Mouse (Mus musculus) limb, embryonic 15.5 days (tissue): ENCODE results near the gene Rilp. TPM values are rescaled to one million over a fixed set of nuclear protein-coding genes. Genes with fewer than 3 reads are reported as not detected.

Experiments used
- ATAC-seq: fragments of 200-750 bp; cut with Nextera tagmentation; 2 replicates; pipeline ENCODE4 v1.8.0; 2017; ENCODE audit warnings: low read depth, moderate TSS enrichment; ENCODE audit not compliant: insufficient number of reproducible peaks, low FRiP score, low TSS enrichment
- H3K27ac ChIP-seq: fragments of 300-500 bp; sonication (generic); 2 replicates; pipeline ENCODE4 v1.5.1; 2015; ENCODE audit warnings: moderate library complexity, mild to moderate bottlenecking, inconsistent platforms
- H3K27me3 ChIP-seq: fragments of 300-500 bp; sonication (generic); 2 replicates; pipeline ENCODE4 v1.6.1; 2015; ENCODE audit warnings: inconsistent platforms
- H3K36me3 ChIP-seq: fragments of 300-500 bp; sonication (generic); 2 replicates; pipeline ENCODE4 v1.6.1; 2015; ENCODE audit warnings: inconsistent platforms
- H3K4me1 ChIP-seq: fragments of 300-500 bp; sonication (generic); 2 replicates; pipeline ENCODE4 v1.6.1; 2015; ENCODE audit warnings: inconsistent platforms
- H3K4me2 ChIP-seq: fragments of 300-500 bp; sonication (generic); 2 replicates; pipeline ENCODE4 v1.6.1; 2015; ENCODE audit warnings: mild to moderate bottlenecking, inconsistent platforms
- H3K4me3 ChIP-seq: fragments of 300-500 bp; sonication (generic); 2 replicates; pipeline ENCODE4 v1.5.1; 2015; ENCODE audit warnings: mild to moderate bottlenecking, inconsistent platforms
- H3K9ac ChIP-seq: fragments of 300-500 bp; sonication (generic); 2 replicates; pipeline ENCODE4 v1.6.1; 2015; ENCODE audit warnings: inconsistent platforms
- H3K9me3 ChIP-seq: fragments of 300-500 bp; sonication (generic); 2 replicates; pipeline ENCODE4 v1.6.1; 2016; ENCODE audit warnings: inconsistent platforms
- WGBS: fragments of 180-500 bp; shearing (Covaris S2); methylation state at CpG from one replicate; pipeline ENCODE4 v1.1.7; 2015; 5-methylcytosine and 5-hydroxymethylcytosine counted together
- polyA plus RNA-seq: library from polyadenylated mRNA; unstranded; fragments of >200 nt; fragmentation: Nextera tagmentation; extraction: Ambion mirVana; gene quantifications from 2 replicates; pipeline ENCODE4 v1.2.1, GENCODE M21; 2015

Gene Rilp
- polyA plus RNA-seq, 1 experiment from 2014 or later: 0.45 TPM

GRCm38 (mm10) chr11:75529771-75530170, 19.9 kb downstream of the Rilp start:
- Histone ChIP-seq H3K4me2 (no peak overlapping the region), H3K9me3 (no peaks in the 10 kb centered on the region), H3K36me3 (no peaks in the 10 kb centered on the region), H3K4me1 (peaks cover 15% of the 10 kb centered on the region), H3K9ac (no peak overlapping the region), H3K27ac (no peak overlapping the region), H3K27me3 (no peaks in the 10 kb centered on the region), H3K4me3 (no peak overlapping the region)
- no peak for ATAC-seq
- WGBS: 60% methylated on average over 4 of the region's 4 CpGs

GRCm38 (mm10) chr11:75530325-75530724, 20.4 kb downstream of the Rilp start:
- under 1% methylated on average over 10 of the region's 10 CpGs for WGBS
- Histone ChIP-seq H3K9me3 (no peaks in the 10 kb centered on the region), H3K9ac (peak overlapping the region; percentile 37), H3K4me2 (peak overlapping the region; percentile 98), H3K4me3 (peak overlapping the region; percentile 62), H3K27ac (no peak overlapping the region), H3K36me3 (no peaks in the 10 kb centered on the region), H3K27me3 (no peaks in the 10 kb centered on the region), H3K4me1 (peaks cover 15% of the 10 kb centered on the region)
- ATAC-seq: no peak

DNA sequence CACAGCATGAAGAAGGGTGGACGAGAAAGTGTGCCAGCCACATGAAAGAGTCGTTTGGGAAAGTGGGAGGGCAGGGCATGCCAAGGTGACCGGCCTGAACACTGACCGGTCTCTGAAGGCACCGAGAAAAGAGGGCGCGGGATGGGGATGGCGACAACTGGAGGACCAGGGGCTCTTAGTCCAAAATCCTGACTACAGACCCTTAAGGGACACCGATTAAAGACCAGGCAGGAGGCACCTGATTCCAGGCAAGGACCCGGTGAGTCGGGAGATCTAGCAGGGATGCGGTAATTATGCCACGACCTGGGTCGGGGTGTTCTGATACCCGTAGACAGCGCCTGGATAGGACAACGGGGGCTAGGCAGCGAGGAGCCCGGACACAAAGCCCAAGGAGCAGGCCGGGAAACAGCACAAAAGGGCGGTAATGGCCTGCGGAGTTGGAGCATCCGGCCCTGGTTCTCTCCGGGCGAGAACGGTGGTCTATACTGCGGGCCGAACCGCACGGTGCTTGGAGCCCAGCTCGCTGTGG, 21.0 kb downstream of the Rilp start:
- WGBS: under 1% methylated on average over 31 of the region's 31 CpGs
- no peak; the same call in 1 of the 2 replicates for ATAC-seq
- H3K27ac ChIP-seq: peak overlapping the region; percentile 62; the same call in 1 of the 2 replicates

GRCm38 (mm10) chr11:75531469-75532242, 21.8 kb downstream of the Rilp start, which contains the start of gene Slc43a2:
Gene Slc43a2 (plus strand): TSS chr11:75531694.
- peak within 1 kb of the TSS; percentile 62 for H3K4me3 ChIP-seq
- no peaks in the 10 kb centered on the region for H3K36me3 ChIP-seq
- peaks cover 15% of the 10 kb centered on the region for H3K4me1 ChIP-seq
- H3K4me2 ChIP-seq: peak within 1 kb of the TSS; percentile 98
- H3K27me3 ChIP-seq: no peaks in the 10 kb centered on the region
- H3K9ac ChIP-seq: peak within 1 kb of the TSS; percentile 37
- peak; percentile 91 for ATAC-seq
- no peaks in the 10 kb centered on the region for H3K9me3 ChIP-seq
- WGBS: under 1% methylated on average over 62 of the region's 62 CpGs
- peak within 1 kb of the TSS; percentile 84 for H3K27ac ChIP-seq

More for the DNA sequence above, 21.0 kb downstream of the Rilp start:
- peak overlapping the region; percentile 98 for H3K4me2 ChIP-seq
- no peaks in the 10 kb centered on the region for H3K27me3 ChIP-seq
- no peaks in the 10 kb centered on the region for H3K9me3 ChIP-seq
- H3K36me3 ChIP-seq: no peaks in the 10 kb centered on the region
- peak overlapping the region; percentile 62 for H3K4me3 ChIP-seq
- peak overlapping the region; percentile 37 for H3K9ac ChIP-seq
- peaks cover 15% of the 10 kb centered on the region for H3K4me1 ChIP-seq

DNA sequence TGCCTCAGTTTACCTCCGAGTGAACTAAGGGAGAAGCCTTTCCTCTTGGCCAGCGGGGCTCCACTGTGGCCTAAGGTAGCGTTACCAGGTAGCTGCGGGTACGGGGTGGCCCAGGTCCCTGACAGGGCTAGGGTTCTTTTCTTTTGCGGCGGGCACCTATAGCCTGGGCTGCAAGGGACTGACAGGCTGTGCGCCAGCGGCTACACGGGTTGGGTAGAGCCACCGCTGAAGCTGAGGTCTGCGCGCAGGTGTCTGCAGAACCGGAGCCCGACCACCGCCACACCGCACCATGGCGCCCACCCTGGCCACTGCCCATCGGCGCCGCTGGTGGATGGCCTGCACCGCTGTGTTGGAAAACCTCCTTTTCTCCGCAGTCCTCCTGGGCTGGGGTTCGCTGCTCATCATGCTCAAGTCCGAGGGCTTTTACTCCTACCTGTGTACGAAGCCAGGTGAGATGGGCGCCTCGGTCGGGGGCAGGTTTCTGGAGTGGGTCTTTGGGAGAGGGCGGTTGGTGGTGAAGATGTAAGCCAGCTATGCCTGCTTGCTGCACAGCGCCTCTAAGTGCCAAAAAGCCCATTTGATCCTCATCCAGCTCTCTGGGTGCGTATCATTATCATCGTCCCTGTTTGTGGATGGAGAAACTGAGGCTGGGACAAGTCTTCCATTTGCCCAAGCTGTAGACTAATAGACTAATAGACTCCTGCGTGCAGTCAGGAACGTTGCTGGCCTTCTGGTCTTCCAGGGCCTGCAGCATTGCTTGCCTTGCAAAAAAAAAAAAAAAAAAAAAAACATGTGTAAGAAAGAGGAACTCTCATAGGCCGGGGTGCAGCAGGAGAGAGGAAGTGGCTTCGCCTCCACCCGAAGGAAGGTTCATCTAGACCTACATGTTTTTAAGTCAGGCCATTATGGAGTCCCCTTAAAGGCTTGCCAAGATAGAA, 22.7 kb downstream of the Rilp start:
- H3K36me3 ChIP-seq: no peaks in the 10 kb centered on the region
- 13% methylated on average over 38 of the region's 38 CpGs for WGBS
- H3K9ac ChIP-seq: peak overlapping the region; percentile 37; the same call in 1 of the 2 replicates
- H3K4me3 ChIP-seq: peak overlapping the region; percentile 62
- peaks cover 15% of the 10 kb centered on the region for H3K4me1 ChIP-seq
- H3K4me2 ChIP-seq: peak overlapping the region; percentile 98
- peak overlapping the region; percentile 17; the same call in 1 of the 2 replicates for H3K27ac ChIP-seq
- H3K27me3 ChIP-seq: no peaks in the 10 kb centered on the region
- ATAC-seq: no peak
- H3K9me3 ChIP-seq: no peaks in the 10 kb centered on the region

GRCm38 (mm10) chr11:75533314-75534015, 23.6 kb downstream of the Rilp start:
- Histone ChIP-seq H3K27me3 (no peaks in the 10 kb centered on the region), H3K27ac (no peak overlapping the region), H3K4me3 (no peak overlapping the region), H3K4me1 (peaks cover 24% of the 10 kb centered on the region), H3K4me2 (no peak overlapping the region), H3K9me3 (no peaks in the 10 kb centered on the region), H3K9ac (no peak overlapping the region), H3K36me3 (no peaks in the 10 kb centered on the region)
- WGBS: 74% methylated on average over 6 of the region's 6 CpGs
- ATAC-seq: no peak

- H3K36me3 ChIP-seq: no peaks in the 10 kb centered on the region
- H3K9me3 ChIP-seq: no peaks in the 10 kb centered on the region
- no peak overlapping the region for H3K4me3 ChIP-seq
- no peak for ATAC-seq
- H3K4me1 ChIP-seq: peaks cover 28% of the 10 kb centered on the region
- H3K9ac ChIP-seq: no peak overlapping the region
- no peak overlapping the region for H3K4me2 ChIP-seq
- no peaks in the 10 kb centered on the region for H3K27me3 ChIP-seq
- H3K27ac ChIP-seq: no peak overlapping the region
- WGBS: 69% methylated on average over 4 of the region's 4 CpGs
Measured at GRCm38 (mm10) chr11:75534286-75535033, 24.6 kb downstream of the Rilp start.

DNA sequence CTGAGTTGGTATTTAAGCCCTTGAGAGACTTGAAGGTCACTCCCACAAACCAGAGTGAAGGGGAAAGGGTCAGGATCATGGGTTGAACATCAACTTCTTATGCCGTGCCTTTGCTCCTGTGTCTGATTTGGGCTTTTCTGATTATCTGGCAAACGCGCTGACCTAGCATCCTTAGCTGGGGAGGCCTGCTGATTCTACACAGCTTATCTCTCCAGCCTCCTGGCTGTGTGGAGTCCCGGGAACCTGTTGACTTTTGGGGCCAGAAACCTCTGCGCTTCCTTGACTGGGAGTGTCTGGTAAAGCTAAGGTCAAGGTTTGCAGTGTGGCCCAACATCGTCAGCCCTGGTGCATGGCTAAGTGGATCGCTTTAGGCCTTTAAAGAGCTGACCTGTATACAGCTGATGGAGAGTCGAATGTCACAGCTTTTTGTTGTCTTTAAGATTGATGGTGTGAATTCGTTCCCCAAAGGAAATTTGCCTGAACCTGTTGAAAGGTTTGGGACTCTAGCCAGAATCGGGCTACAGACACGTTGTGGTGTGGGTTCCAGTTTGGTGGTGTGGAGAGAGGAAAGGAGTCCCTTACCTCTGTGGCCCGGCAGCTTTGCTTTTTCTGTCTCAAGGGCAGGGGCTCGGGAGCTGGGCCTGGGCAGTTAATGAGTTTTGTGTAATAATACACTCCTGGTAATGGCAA, 25.4 kb downstream of the Rilp start:
- H3K9ac ChIP-seq: no peak overlapping the region

GRCm38 (mm10) chr11:75536255-75537024, 26.5 kb downstream of the Rilp start:
- H3K27me3 ChIP-seq: no peaks in the 10 kb centered on the region
- no peak overlapping the region for H3K4me3 ChIP-seq
- H3K27ac ChIP-seq: no peak overlapping the region
- no peaks in the 10 kb centered on the region for H3K36me3 ChIP-seq
- no peak for ATAC-seq
- H3K9ac ChIP-seq: no peak overlapping the region
- no peaks in the 10 kb centered on the region for H3K9me3 ChIP-seq
- WGBS: 83% methylated on average over 12 of the region's 12 CpGs
- no peak overlapping the region for H3K4me2 ChIP-seq
- peaks cover 24% of the 10 kb centered on the region for H3K4me1 ChIP-seq

More for the DNA sequence above, 25.4 kb downstream of the Rilp start:
- Histone ChIP-seq H3K4me1 (peaks cover 29% of the 10 kb centered on the region), H3K9me3 (no peaks in the 10 kb centered on the region), H3K36me3 (no peaks in the 10 kb centered on the region), H3K27ac (no peak overlapping the region), H3K4me2 (no peak overlapping the region), H3K4me3 (no peak overlapping the region), H3K27me3 (no peaks in the 10 kb centered on the region)
- 45% methylated on average over 13 of the region's 13 CpGs for WGBS
- no peak for ATAC-seq

- Histone ChIP-seq H3K9me3 (no peaks in the 10 kb centered on the region), H3K27me3 (no peaks in the 10 kb centered on the region), H3K27ac (no peak overlapping the region), H3K4me3 (no peak overlapping the region), H3K36me3 (no peaks in the 10 kb centered on the region), H3K4me1 (peaks cover 23% of the 10 kb centered on the region), H3K4me2 (no peak overlapping the region), H3K9ac (no peak overlapping the region)
- WGBS: 85% methylated on average over 8 of the region's 8 CpGs
- no peak for ATAC-seq
Measured at GRCm38 (mm10) chr11:75537025-75537414, 27.1 kb downstream of the Rilp start.
